Mouse (Mus musculus) cerebellum, adult 18-20 months (tissue): ENCODE data around the gene Smarcad1.

Source experiments
- DNase-seq, 2 experiments: peaks; one replicate each; pipeline ENCODE4 v3.0.0; 2021

Gene Smarcad1

GRCm38 (mm10) chr6:65114902-65115301 lies 72.5 kb downstream of the Smarcad1 start:
- DNase-seq: no peak

- no peak for DNase-seq
These were observed 75.2 kb downstream of the Smarcad1 start for GRCm38 (mm10) chr6:65117540-65117939.

- DNase-seq: peak; percentile 43 to 44
These were observed 83.8 kb downstream of the Smarcad1 start for GRCm38 (mm10) chr6:65126074-65126726.

- DNase-seq: no peak
These were observed 90.0 kb downstream of the Smarcad1 start for GRCm38 (mm10) chr6:65132376-65132775.

GRCm38 (mm10) chr6:65137802-65138201 lies 95.4 kb downstream of the Smarcad1 start:
- no peak for DNase-seq

- no peak for DNase-seq
These were observed 95.9 kb downstream of the Smarcad1 start for GRCm38 (mm10) chr6:65138243-65138642.

- DNase-seq: no peak
These were observed 97.8 kb downstream of the Smarcad1 start for GRCm38 (mm10) chr6:65140082-65140749.

- DNase-seq: no peak
These were observed 98.4 kb downstream of the Smarcad1 start for GRCm38 (mm10) chr6:65140750-65141243.

GRCm38 (mm10) chr6:65142316-65142715 lies 99.9 kb downstream of the Smarcad1 start:
- no peak for DNase-seq

GRCm38 (mm10) chr6:65144621-65145205 lies 102.3 kb downstream of the Smarcad1 start, which contains the start of gene Hpgds:
Gene Hpgds (minus strand): TSS chr6:65144908.
- DNase-seq: no peak

- no peak for DNase-seq
These were observed 104.0 kb downstream of the Smarcad1 start for GRCm38 (mm10) chr6:65146363-65146762.

- peak; percentile 17 to 24 for DNase-seq
These were observed 108.3 kb downstream of the Smarcad1 start for GRCm38 (mm10) chr6:65150703-65151102.

- DNase-seq: no peak
These were observed 111.2 kb downstream of the Smarcad1 start for GRCm38 (mm10) chr6:65153570-65153969.

- peak; percentile 65 to 75 for DNase-seq
These were observed 114.7 kb downstream of the Smarcad1 start for GRCm38 (mm10) chr6:65157042-65157441.

GRCm38 (mm10) chr6:65159381-65159942 lies 117.1 kb downstream of the Smarcad1 start:
- DNase-seq: no peak

GRCm38 (mm10) chr6:65164137-65164536 lies 121.8 kb downstream of the Smarcad1 start:
- DNase-seq: no peak

GRCm38 (mm10) chr6:65164977-65165376 lies 122.6 kb downstream of the Smarcad1 start:
- no peak for DNase-seq
